Mouse (Mus musculus) liver, embryonic 14.5 days (tissue): Measurements from ENCODE around the gene Adprh.

Experiments used
- CTCF ChIP-seq: IDR thresholded peaks from 2 replicates; pipeline ENCODE4 v1.5.1; 2016; ENCODE audit warnings: antibody characterized with exemption, low read depth, control low read depth
- EP300 ChIP-seq: IDR thresholded peaks from 2 replicates; pipeline ENCODE4 v1.6.1; 2016; ENCODE audit warnings: antibody characterized with exemption, low read depth

DNA sequence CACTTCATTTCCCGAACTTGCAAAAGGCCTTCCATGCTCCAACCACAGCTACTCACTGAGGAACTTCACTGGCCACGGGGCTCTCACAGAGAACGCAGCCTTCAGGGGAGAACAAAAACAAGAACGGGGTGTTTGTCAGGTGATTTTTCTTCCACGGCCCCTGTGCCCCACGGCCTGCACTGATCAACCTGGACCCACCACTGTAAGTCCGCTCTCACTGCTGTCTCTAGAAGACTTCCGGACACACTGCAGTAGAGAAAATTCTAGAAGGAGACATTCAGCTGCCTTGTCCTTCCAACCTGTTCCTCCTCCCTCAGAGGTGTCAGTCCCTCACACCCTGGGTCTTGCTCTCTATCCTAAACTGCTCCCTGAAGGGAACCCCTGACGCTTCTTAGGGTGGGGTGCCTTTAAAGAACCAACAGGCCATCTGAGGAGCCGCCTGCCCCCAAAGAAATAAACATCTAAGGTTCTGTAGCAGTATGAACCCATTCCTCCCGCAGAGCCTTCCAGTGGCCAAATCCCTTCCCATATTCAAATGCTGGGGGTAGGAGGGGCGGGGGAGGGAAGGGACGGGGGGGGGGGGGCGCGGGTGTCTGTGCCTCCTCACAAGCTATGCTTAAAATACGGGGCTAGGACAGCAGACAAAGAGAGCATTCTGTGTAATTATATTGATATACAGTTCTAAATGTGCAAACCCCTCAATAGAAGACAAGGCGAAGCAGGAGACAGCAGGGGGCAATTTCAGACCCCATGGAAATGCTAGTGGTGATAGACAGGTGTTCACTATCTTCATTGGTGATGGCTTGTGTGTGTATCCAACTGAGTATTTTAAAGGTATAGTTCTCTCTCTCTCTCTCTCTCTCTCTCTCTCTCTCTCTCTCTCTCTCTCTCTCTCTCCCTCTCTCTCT lies 3.3 kb upstream of the Adprh start, which contains the start of gene Cd80:
- TF ChIP-seq EP300 (no peak), CTCF (no peak)
